ENCODE assay signal across 29 mouse cellular contexts in genomic region chrX:79929956-79930355, GRCm38 (mm10).
"Had no signal": no experiment of that assay in that cellular context is flagged by ENCODE, and none has a peak within 500 bp of the region (broad histone marks: within the 10 kb centered on the region; RNA-seq: fewer than 3 reads in every experiment).

No protein-coding gene starts in this region.

- DNase-seq: heart, postnatal 10 days; heart, postnatal 14 days; heart, postnatal 36 days; heart, postnatal 4 days; kidney, adult 11 months; kidney, adult 18-20 months; kidney, adult 2 months; kidney, adult 8-10 months; kidney, adult 9 months; kidney, postnatal 10 days; kidney, postnatal 14 days; kidney, postnatal 25 days; kidney, postnatal 36 days; kidney, postnatal 4 days; layer of hippocampus, adult 9-11 months had no signal

- H3K36me3 ChIP-seq: heart, embryonic 12.5 days; heart, embryonic 13.5 days; heart, embryonic 15.5 days; hindbrain, embryonic 10.5 days; hindbrain, embryonic 12.5 days; hindbrain, embryonic 13.5 days; hindbrain, embryonic 15.5 days; intestine, embryonic 15.5 days; kidney, embryonic 15.5 days had no signal

- H3K9me3 ChIP-seq: heart, embryonic 12.5 days; heart, embryonic 15.5 days; hindbrain, embryonic 12.5 days; hindbrain, embryonic 13.5 days; hindbrain, embryonic 15.5 days; intestine, embryonic 15.5 days; kidney, embryonic 15.5 days had no signal

- H3K27me3 ChIP-seq: heart, embryonic 12.5 days; heart, embryonic 13.5 days; heart, embryonic 15.5 days; hindbrain, embryonic 12.5 days; hindbrain, embryonic 13.5 days; hindbrain, embryonic 15.5 days; intestine, embryonic 15.5 days; kidney, embryonic 15.5 days had no signal

- H3K27ac ChIP-seq: heart, embryonic 13.5 days; heart, embryonic 15.5 days; hindbrain, embryonic 10.5 days; hindbrain, embryonic 12.5 days; hindbrain, embryonic 13.5 days; hindbrain, embryonic 14.5 days; hindbrain, embryonic 15.5 days; hindbrain, postnatal 0 days; intestine, embryonic 15.5 days; kidney, embryonic 15.5 days; kidney, postnatal 0 days; layer of hippocampus, adult 2 months; left cerebral cortex, adult 2 months had no signal

- H3K4me1 ChIP-seq: heart, embryonic 12.5 days; heart, embryonic 13.5 days; heart, embryonic 15.5 days; hindbrain, embryonic 10.5 days; hindbrain, embryonic 12.5 days; hindbrain, embryonic 13.5 days; hindbrain, embryonic 15.5 days; intestine, embryonic 15.5 days; kidney, embryonic 15.5 days had no signal

- H3K4me3 ChIP-seq: heart, embryonic 12.5 days; heart, embryonic 13.5 days; heart, embryonic 15.5 days; hindbrain, embryonic 10.5 days; hindbrain, embryonic 12.5 days; hindbrain, embryonic 13.5 days; hindbrain, embryonic 15.5 days; intestine, embryonic 15.5 days; kidney, embryonic 15.5 days; layer of hippocampus, adult 2 months; left cerebral cortex, adult 2 months had no signal
